Mouse (Mus musculus) lung, postnatal 0 days (tissue): ENCODE data around the gene Fcf1. TPM values are rescaled to one million over a fixed set of nuclear protein-coding genes. Genes with fewer than 3 reads are reported as not detected.

Experiments
- ATAC-seq: fragments of 200-750 bp; cut with Nextera tagmentation; 2 replicates; pipeline ENCODE4 v1.8.0; 2017; ENCODE audit warnings: moderate library complexity
- DNase-seq: peaks from one replicate; pipeline ENCODE4 v3.0.0-alpha.2; 2016; ENCODE audit warnings: low spot score
- H3K27ac ChIP-seq: fragments of 300-500 bp; sonication (generic); 2 replicates; pipeline ENCODE4 v1.5.1; 2014; ENCODE audit warnings: antibody characterized with exemption, mild to moderate bottlenecking, low read length, mixed read lengths
- H3K27me3 ChIP-seq: fragments of 300-500 bp; sonication (generic); replicated peaks from 2 replicates; pipeline ENCODE4 v1.6.1; 2014; ENCODE audit warnings: low read length, mixed read lengths; ENCODE audit not compliant: insufficient read depth
- H3K36me3 ChIP-seq: fragments of 300-500 bp; sonication (generic); 2 replicates; pipeline ENCODE4 v1.6.1; 2014; ENCODE audit warnings: low read length, mixed read lengths; ENCODE audit not compliant: insufficient read depth
- H3K4me1 ChIP-seq: fragments of 300-500 bp; sonication (generic); 2 replicates; pipeline ENCODE4 v1.6.1; 2014; ENCODE audit warnings: antibody characterized with exemption, low read depth, low read length, mixed read lengths; ENCODE audit not compliant: insufficient read depth
- H3K4me2 ChIP-seq: fragments of 300-500 bp; sonication (generic); replicated peaks from 2 replicates; pipeline ENCODE4 v1.6.1; 2014; ENCODE audit warnings: low read depth, mild to moderate bottlenecking, low read length, moderate library complexity, mixed read lengths
- H3K4me3 ChIP-seq: fragments of 300-500 bp; sonication (generic); 2 replicates; pipeline ENCODE4 v1.5.1; 2014; ENCODE audit warnings: low read depth, low read length
- H3K9ac ChIP-seq: fragments of 300-500 bp; sonication (generic); replicated peaks from 2 replicates; pipeline ENCODE4 v1.6.1; 2014; ENCODE audit warnings: low read depth, mild to moderate bottlenecking
- H3K9me3 ChIP-seq: fragments of 300-500 bp; sonication (generic); 2 replicates; pipeline ENCODE4 v1.6.1; 2016; ENCODE audit warnings: low read length, mixed read lengths
- CTCF ChIP-seq: IDR thresholded peaks from 2 replicates; pipeline ENCODE4 v1.5.1; 2016; ENCODE audit warnings: antibody characterized with exemption, mild to moderate bottlenecking
- EP300 ChIP-seq: IDR thresholded peaks from 2 replicates; pipeline ENCODE4 v1.6.1; 2016; ENCODE audit warnings: antibody characterized with exemption, mild to moderate bottlenecking, control low read depth
- WGBS: fragments of 180-500 bp; shearing (Covaris S2); extraction: QIAGEN DNeasy Blood & Tissue Kit; methylation state at CpG from one replicate; pipeline ENCODE4 v1.1.7; 2014; 5-methylcytosine and 5-hydroxymethylcytosine counted together
- polyA plus RNA-seq: library from polyadenylated mRNA; unstranded; fragments of >200 nt; fragmentation: Nextera tagmentation; extraction: Ambion mirVana; gene quantifications from 2 replicates; pipeline ENCODE4 v1.2.1, GENCODE M21; 2015

Fcf1 gene
- polyA plus RNA-seq, 1 experiment from 2014 or later = 114 TPM

GRCm38 (mm10) chr12:85007021-85007420 lies 36.3 kb downstream of the Fcf1 start:
- Histone ChIP-seq H3K9me3 (no peaks in the 10 kb centered on the region), H3K4me3 (no peak overlapping the region), H3K4me1 (0 out of 2 replicates have a peak, but pooled peaks cover 2% of the 10 kb centered on the region), H3K36me3 (no peaks in the 10 kb centered on the region), H3K9ac (no peak overlapping the region), H3K27me3 (no peaks in the 10 kb centered on the region), H3K27ac (no peak overlapping the region), H3K4me2 (no peak overlapping the region)
- ATAC-seq (no peak), DNase-seq (no peak)
- no peak for TF ChIP-seq EP300
- TF ChIP-seq CTCF = no peak

- no peak overlapping the region for H3K9ac ChIP-seq
- TF ChIP-seq EP300 (no peak), CTCF (no peak)
- peaks cover 4% of the 10 kb centered on the region for H3K36me3 ChIP-seq
- H3K4me1 ChIP-seq = 0 out of 2 replicates have a peak, but pooled peaks cover 2% of the 10 kb centered on the region
- H3K4me2 ChIP-seq = no peak overlapping the region
- 48% methylated on average over 1 of the region's 1 CpGs for WGBS
- DNase-seq (peak; percentile 7), ATAC-seq (no peak)
- no peaks in the 10 kb centered on the region for H3K9me3 ChIP-seq
- H3K27me3 ChIP-seq = no peaks in the 10 kb centered on the region
- no peak overlapping the region for H3K27ac ChIP-seq
- H3K4me3 ChIP-seq = no peak overlapping the region
Observed at GRCm38 (mm10) chr12:85009776-85010175, 39.1 kb downstream of the Fcf1 start.

- Histone ChIP-seq H3K27ac (no peak overlapping the region), H3K4me1 (0 out of 2 replicates have a peak, but pooled peaks cover 2% of the 10 kb centered on the region), H3K4me2 (no peak overlapping the region), H3K4me3 (no peak overlapping the region), H3K27me3 (no peaks in the 10 kb centered on the region), H3K9me3 (no peaks in the 10 kb centered on the region), H3K36me3 (peaks cover 11% of the 10 kb centered on the region), H3K9ac (no peak overlapping the region)
- no peak for ATAC-seq
- no peak for TF ChIP-seq EP300
- no peak for TF ChIP-seq CTCF
- WGBS = 85% methylated on average over 2 of the region's 2 CpGs
- no peak for DNase-seq
Observed at GRCm38 (mm10) chr12:85010541-85010940, 39.8 kb downstream of the Fcf1 start.

GRCm38 (mm10) chr12:85012185-85012584 lies 41.5 kb downstream of the Fcf1 start:
- H3K4me2 ChIP-seq = no peak overlapping the region
- H3K4me1 ChIP-seq = 0 out of 2 replicates have a peak, but pooled peaks cover 2% of the 10 kb centered on the region
- no peak overlapping the region for H3K4me3 ChIP-seq
- H3K27me3 ChIP-seq = no peaks in the 10 kb centered on the region
- H3K27ac ChIP-seq = no peak overlapping the region
- no peak for ATAC-seq
- H3K36me3 ChIP-seq = peaks cover 11% of the 10 kb centered on the region
- WGBS = 96% methylated on average over 2 of the region's 2 CpGs
- TF ChIP-seq EP300 (no peak), CTCF (no peak)
- no peaks in the 10 kb centered on the region for H3K9me3 ChIP-seq
- no peak for DNase-seq
- H3K9ac ChIP-seq = no peak overlapping the region

GRCm38 (mm10) chr12:85022071-85022470 lies 51.4 kb downstream of the Fcf1 start:
- 100% methylated on average over 1 of the region's 1 CpGs for WGBS
- Histone ChIP-seq H3K4me3 (no peak overlapping the region), H3K4me1 (no peaks in the 10 kb centered on the region), H3K4me2 (no peak overlapping the region), H3K27ac (no peak overlapping the region), H3K27me3 (no peaks in the 10 kb centered on the region), H3K9me3 (no peaks in the 10 kb centered on the region), H3K36me3 (no peaks in the 10 kb centered on the region), H3K9ac (no peak overlapping the region)
- TF ChIP-seq EP300 = no peak
- no peak for TF ChIP-seq CTCF
- DNase-seq (no peak), ATAC-seq (no peak)

- Histone ChIP-seq H3K36me3 (peaks cover 12% of the 10 kb centered on the region; the same call in 1 of the 2 replicates), H3K27ac (no peak overlapping the region), H3K4me1 (no peaks in the 10 kb centered on the region), H3K9ac (no peak overlapping the region), H3K4me3 (no peak overlapping the region), H3K4me2 (no peak overlapping the region), H3K9me3 (no peaks in the 10 kb centered on the region), H3K27me3 (no peaks in the 10 kb centered on the region)
- DNase-seq = peak; percentile 35
- ATAC-seq = no peak
- WGBS = 97% methylated on average over 2 of the region's 2 CpGs
- TF ChIP-seq CTCF (peak; percentile 68), EP300 (no peak)
Observed at GRCm38 (mm10) chr12:85032710-85033109, 62.0 kb downstream of the Fcf1 start.

Other genes starting within 250 kb of the Fcf1 start
- gene Npc2, start 197.7 kb upstream of the Fcf1 start, polyA plus RNA-seq = 523 and 558 TPM in 2 replicates
- gene Isca2, start 197.6 kb upstream of the Fcf1 start, polyA plus RNA-seq = 103 and 105 TPM in 2 replicates
- gene Ltbp2, start 94.4 kb upstream of the Fcf1 start, polyA plus RNA-seq = 22.4 and 25.7 TPM in 2 replicates
- 7.3 and 7.8 TPM in 2 replicates for gene Arel1, start within 50 bp of the Fcf1 start, polyA plus RNA-seq
- gene Ylpm1, start 25.4 kb downstream of the Fcf1 start, polyA plus RNA-seq = 12.3 and 15.8 TPM in 2 replicates
- 3.7 and 5.6 TPM in 2 replicates for gene Prox2, start 139.9 kb downstream of the Fcf1 start, polyA plus RNA-seq
- gene Dlst, start 139.9 kb downstream of the Fcf1 start, polyA plus RNA-seq = 70.7 and 72.5 TPM in 2 replicates
- 0.82 and 0.83 TPM in 2 replicates for gene Rps6kl1, start 180.4 kb downstream of the Fcf1 start, polyA plus RNA-seq
- gene Pgf, start 206.9 kb downstream of the Fcf1 start, polyA plus RNA-seq = 12.7 and 19.0 TPM in 2 replicates
- gene Eif2b2, start 248.6 kb downstream of the Fcf1 start, polyA plus RNA-seq = 58.7 and 64.9 TPM in 2 replicates